16 mouse cellular contexts compared by ENCODE assay signal in the genomic region with DNA sequence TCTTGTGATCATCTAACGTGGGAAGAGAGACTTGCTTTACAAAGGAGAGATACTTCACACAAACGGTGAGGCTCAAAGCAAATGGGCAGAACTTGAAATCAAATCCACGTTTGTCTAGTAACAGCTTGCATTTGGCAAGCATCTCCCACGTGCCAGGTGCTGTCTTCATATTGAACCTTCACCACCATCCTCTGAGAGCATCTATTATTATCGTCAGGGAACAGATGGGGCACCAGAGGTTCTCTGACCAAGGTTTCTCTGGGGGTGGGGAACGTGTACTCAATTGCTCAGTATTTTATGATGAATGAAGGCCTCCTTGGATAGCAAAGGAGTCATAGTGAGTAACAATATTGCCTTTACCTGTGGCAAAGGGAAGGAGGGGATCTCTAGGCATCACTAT.
"Had no signal": no experiment of that assay in that cellular context is flagged by ENCODE, and none has a peak within 500 bp of the region (broad histone marks: within the 10 kb centered on the region; RNA-seq: fewer than 3 reads in every experiment).

No protein-coding gene starts in this region.

- H3K4me3 ChIP-seq: left cerebral cortex, adult 2 months; limb, embryonic 10.5 days; liver, embryonic 15.5 days; midbrain, embryonic 13.5 days; myocyte; neural tube, embryonic 15.5 days had no signal

- H3K27me3 ChIP-seq: liver, embryonic 15.5 days; midbrain, embryonic 13.5 days; neural tube, embryonic 15.5 days had no signal

- DNase-seq: kidney, adult 8-10 months; kidney, postnatal 25 days; lung, adult 2 months; lung, postnatal 36 days; retina, postnatal 1 day; right cerebral cortex, postnatal 4 days; spleen, adult 18-20 months; thymus, adult 2 months; thymus, postnatal 25 days had no signal

- H3K27ac ChIP-seq: left cerebral cortex, adult 2 months; limb, embryonic 10.5 days; liver, embryonic 15.5 days; midbrain, embryonic 13.5 days; neural tube, embryonic 15.5 days had no signal

- H3K36me3 ChIP-seq: limb, embryonic 10.5 days; liver, embryonic 15.5 days; midbrain, embryonic 13.5 days; neural tube, embryonic 15.5 days had no signal

- H3K4me1 ChIP-seq: limb, embryonic 10.5 days; liver, embryonic 15.5 days; midbrain, embryonic 13.5 days; neural tube, embryonic 15.5 days had no signal

- ATAC-seq: lung, postnatal 0 days; midbrain, embryonic 13.5 days had no signal

- H3K9me3 ChIP-seq: limb, embryonic 10.5 days; liver, embryonic 15.5 days; neural tube, embryonic 15.5 days had no signal
